Mouse (Mus musculus) megakaryocyte-erythroid progenitor cell, adult 5-6 weeks (primary cell): ENCODE data around the gene Arntl. TPM values are rescaled to one million over a fixed set of nuclear protein-coding genes. Genes with fewer than 3 reads are reported as not detected.
"Not testable (repeated sequence)": the region's sequence is repeated elsewhere in the genome, so short reads cannot be mapped to it uniquely, and the experiment has no call there.

Source experiments
- ATAC-seq: replicated peaks from 2 replicates; pipeline ENCODE4 v1.8.0; 2016; ENCODE audit warnings: mild to moderate bottlenecking, inconsistent platforms; ENCODE audit not compliant: severe bottlenecking, poor library complexity, low FRiP score, low TSS enrichment
- total RNA-seq, 2 experiments: library from RNA; stranded (forward) in 1 of 2; stranded (reverse) in 1 of 2; fragments of 200-1000, 215-1000 nt in 1 of 2; fragments of >200 nt in 1 of 2; fragmentation: Nextera tagmentation in 1 of 2; gene quantifications; 2 replicates each; pipeline ENCODE4 v1.2.3; 2014 to 2017

Gene Arntl
- total RNA-seq, 2 experiments from 2014 or later = 8.2 to 28.0 TPM

GRCm38 (mm10) chr7:113246512-113246911 is 39.2 kb downstream of the Arntl start:
- ATAC-seq = no peak

- ATAC-seq = no peak
Measured at GRCm38 (mm10) chr7:113247167-113247566, 39.9 kb downstream of the Arntl start.

GRCm38 (mm10) chr7:113249134-113249825 is 42.0 kb downstream of the Arntl start:
- ATAC-seq = no peak

GRCm38 (mm10) chr7:113250433-113250991 is 43.2 kb downstream of the Arntl start:
- ATAC-seq = peak; percentile 88

GRCm38 (mm10) chr7:113251001-113251400 is 43.7 kb downstream of the Arntl start:
- ATAC-seq = no peak

DNA sequence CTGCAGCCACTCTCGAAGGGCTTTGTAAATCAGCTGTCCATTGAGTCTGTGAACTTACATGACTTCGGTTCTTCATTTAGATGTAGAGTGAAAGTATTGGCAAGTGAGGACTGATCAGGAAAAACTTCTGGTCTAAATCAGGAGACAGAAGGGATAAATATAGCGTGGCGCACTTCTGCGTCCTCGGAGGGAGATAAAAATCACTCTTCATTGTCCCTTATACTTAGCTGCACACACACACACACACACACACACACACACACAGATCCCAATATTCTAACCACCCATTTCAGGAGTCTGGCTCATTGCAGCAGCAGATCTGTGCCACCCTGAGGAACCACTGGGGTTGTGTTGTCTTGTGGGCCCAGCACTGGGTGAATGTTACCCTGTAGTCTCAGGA is 44.3 kb downstream of the Arntl start:
- no peak for ATAC-seq

- no peak for ATAC-seq
Measured at GRCm38 (mm10) chr7:113253777-113254405, 46.6 kb downstream of the Arntl start.

GRCm38 (mm10) chr7:113256046-113256445 is 48.8 kb downstream of the Arntl start:
- ATAC-seq = peak; percentile 64

DNA sequence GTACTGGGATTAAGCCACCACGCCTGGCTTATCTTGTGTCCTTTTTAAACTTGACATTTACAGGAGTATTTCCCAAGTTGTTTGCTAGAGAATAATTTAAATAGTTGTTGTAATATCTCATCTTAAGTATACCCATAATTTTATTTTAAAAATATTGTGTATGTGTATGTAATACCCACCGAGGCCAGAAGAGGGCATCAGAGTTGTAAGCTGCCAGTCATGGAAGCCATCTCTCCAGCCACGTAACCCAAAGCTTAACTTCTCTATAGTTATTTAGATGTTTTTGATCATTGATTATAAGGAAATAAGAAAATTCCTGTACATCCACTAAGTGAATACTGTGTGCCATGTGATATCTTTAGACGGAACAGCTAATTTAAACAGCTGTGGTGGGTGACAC is 51.2 kb downstream of the Arntl start:
- no peak for ATAC-seq

DNA sequence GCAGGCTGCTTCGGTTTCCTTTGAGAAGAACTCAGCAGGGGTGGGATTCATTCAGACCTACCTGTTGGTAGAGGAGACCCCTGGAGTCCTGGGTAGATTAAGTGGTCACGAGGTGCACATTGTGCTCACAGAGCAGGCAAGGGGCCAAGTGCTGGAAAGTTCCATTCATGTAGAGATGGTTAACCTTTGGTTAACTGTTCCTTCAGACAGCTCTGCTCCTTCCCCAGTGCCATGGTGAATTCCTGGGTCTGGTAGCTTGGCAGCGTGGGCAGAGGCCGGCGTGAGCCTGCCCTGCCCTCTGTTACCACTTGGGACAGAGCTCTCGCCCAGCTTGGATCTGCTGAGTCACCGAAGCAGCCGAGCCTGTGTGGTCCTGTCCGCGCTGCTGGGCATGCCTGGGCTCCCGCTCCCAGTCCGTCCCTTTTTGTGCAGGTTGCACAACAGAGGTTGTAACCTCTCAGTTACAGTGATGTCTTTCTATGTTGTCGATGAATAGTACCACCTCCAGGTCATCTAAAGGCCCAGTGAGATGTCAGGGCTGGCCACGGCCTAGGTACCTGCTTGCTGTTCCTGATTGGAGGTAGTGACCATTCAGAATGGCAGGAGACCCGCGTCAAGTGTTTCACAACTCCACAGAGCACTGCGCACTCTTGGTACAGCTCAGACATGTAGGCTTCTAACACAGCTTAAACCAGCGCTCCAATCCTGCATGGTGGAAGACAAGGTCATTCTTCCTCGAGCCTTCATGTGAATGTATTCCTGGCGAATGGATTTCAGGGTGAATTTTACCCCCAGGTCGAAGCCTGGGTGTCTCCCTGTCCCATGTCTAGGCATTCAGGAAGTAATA is 53.3 kb downstream of the Arntl start:
- ATAC-seq = peak; percentile 90

- no peak for ATAC-seq
Measured at GRCm38 (mm10) chr7:113261690-113262089, 54.4 kb downstream of the Arntl start.

GRCm38 (mm10) chr7:113262510-113263467 is 55.5 kb downstream of the Arntl start:
- not testable (repeated sequence) for ATAC-seq

DNA sequence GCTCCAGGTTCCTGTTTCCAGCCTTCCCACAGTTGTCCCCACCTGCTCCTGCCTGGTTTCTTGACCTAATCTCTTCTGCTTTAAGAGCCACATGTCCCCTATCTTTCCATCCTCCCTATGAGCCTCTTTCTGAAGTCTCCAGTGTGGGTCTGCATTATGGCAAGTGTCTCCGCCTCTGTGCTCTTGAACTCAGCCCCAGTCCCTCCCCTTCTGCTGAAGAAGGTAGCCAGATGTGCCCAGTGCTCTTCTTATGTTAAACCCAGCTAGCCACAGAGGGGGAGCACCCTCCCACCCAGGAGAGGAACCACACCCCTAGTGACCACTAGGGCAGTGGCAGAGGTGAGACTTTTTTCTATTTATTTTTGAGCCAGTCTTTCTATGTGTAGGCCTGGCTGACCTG is 56.7 kb downstream of the Arntl start:
- no peak for ATAC-seq

GRCm38 (mm10) chr7:113268287-113268686 is 61.0 kb downstream of the Arntl start:
- ATAC-seq = peak; percentile 84

- ATAC-seq = no peak
Measured at GRCm38 (mm10) chr7:113269081-113269480, 61.8 kb downstream of the Arntl start.

- ATAC-seq = no peak
Measured at GRCm38 (mm10) chr7:113269921-113270320, 62.7 kb downstream of the Arntl start.

GRCm38 (mm10) chr7:113270551-113270950 is 63.3 kb downstream of the Arntl start:
- ATAC-seq = no peak

DNA sequence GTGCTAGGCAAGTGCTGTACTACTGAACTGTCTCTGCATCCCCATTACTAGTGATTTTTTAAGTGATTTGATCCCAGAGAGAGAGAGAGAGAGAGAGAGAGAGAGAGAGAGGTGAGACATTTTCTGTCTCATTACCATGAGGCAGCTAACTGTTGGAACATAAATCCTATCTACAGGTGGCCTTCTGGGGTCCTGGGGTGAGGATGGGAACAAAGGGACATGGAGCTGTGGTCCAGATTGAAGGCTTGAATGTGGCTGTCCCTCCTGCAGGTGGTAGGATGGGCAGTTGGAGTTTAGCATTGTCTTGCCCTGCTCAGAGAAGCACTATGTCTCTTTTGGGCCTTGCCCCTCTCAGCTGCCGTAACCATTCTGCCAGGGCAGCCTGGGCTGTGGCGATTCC is 63.7 kb downstream of the Arntl start:
- ATAC-seq = no peak
